Mouse (Mus musculus): ENCODE results near the gene Cwc22.

Gene Cwc22

GRCm38 (mm10) chr2:77925997-77926396 lies 20.2 kb downstream of the Cwc22 start:
- DNase-seq (ENCODE audit: inconsistent ontology term), result no peak

- no peak for DNase-seq (ENCODE audit: inconsistent ontology term)
Observed at GRCm38 (mm10) chr2:77925187-77925924, 20.8 kb downstream of the Cwc22 start.

- DNase-seq (ENCODE audit: inconsistent ontology term), result no peak
Observed at GRCm38 (mm10) chr2:77924003-77924402, 22.2 kb downstream of the Cwc22 start.

- DNase-seq (ENCODE audit: inconsistent ontology term), result no peak
Observed at GRCm38 (mm10) chr2:77923182-77923581, 23.0 kb downstream of the Cwc22 start.

GRCm38 (mm10) chr2:77921307-77921706 lies 24.9 kb downstream of the Cwc22 start:
- no peak for DNase-seq (ENCODE audit: inconsistent ontology term)

GRCm38 (mm10) chr2:77920621-77921020 lies 25.6 kb downstream of the Cwc22 start:
- DNase-seq (ENCODE audit: inconsistent ontology term), result no peak

GRCm38 (mm10) chr2:77918474-77918873 lies 27.7 kb downstream of the Cwc22 start:
- no peak for DNase-seq (ENCODE audit: inconsistent ontology term)

- DNase-seq (ENCODE audit: inconsistent ontology term), result no peak
Observed at GRCm38 (mm10) chr2:77918006-77918405, 28.2 kb downstream of the Cwc22 start.

GRCm38 (mm10) chr2:77917360-77917734 lies 28.8 kb downstream of the Cwc22 start:
- DNase-seq (ENCODE audit: inconsistent ontology term), result no peak

GRCm38 (mm10) chr2:77916586-77917359 lies 29.4 kb downstream of the Cwc22 start:
- no peak for DNase-seq (ENCODE audit: inconsistent ontology term)

GRCm38 (mm10) chr2:77915187-77915586 lies 31.0 kb downstream of the Cwc22 start:
- DNase-seq (ENCODE audit: inconsistent ontology term), result no peak

GRCm38 (mm10) chr2:77913628-77914027 lies 32.5 kb downstream of the Cwc22 start:
- DNase-seq (ENCODE audit: inconsistent ontology term), result no peak

GRCm38 (mm10) chr2:77912197-77912596 lies 34.0 kb downstream of the Cwc22 start:
- DNase-seq (ENCODE audit: inconsistent ontology term), result no peak

- no peak for DNase-seq (ENCODE audit: inconsistent ontology term)
Observed at GRCm38 (mm10) chr2:77911452-77911851, 34.7 kb downstream of the Cwc22 start.

- DNase-seq (ENCODE audit: inconsistent ontology term), result no peak
Observed at GRCm38 (mm10) chr2:77910216-77910615, 36.0 kb downstream of the Cwc22 start.

GRCm38 (mm10) chr2:77907164-77907563 lies 39.0 kb downstream of the Cwc22 start:
- DNase-seq (ENCODE audit: inconsistent ontology term), result no peak

GRCm38 (mm10) chr2:77905023-77905422 lies 41.2 kb downstream of the Cwc22 start:
- no peak for DNase-seq (ENCODE audit: inconsistent ontology term)

GRCm38 (mm10) chr2:77904495-77904894 lies 41.7 kb downstream of the Cwc22 start:
- no peak for DNase-seq (ENCODE audit: inconsistent ontology term)

- DNase-seq (ENCODE audit: inconsistent ontology term), result no peak
Observed at GRCm38 (mm10) chr2:77903979-77904378, 42.2 kb downstream of the Cwc22 start.

- DNase-seq (ENCODE audit: inconsistent ontology term), result no peak
Observed at GRCm38 (mm10) chr2:77903098-77903497, 43.1 kb downstream of the Cwc22 start.

- DNase-seq (ENCODE audit: inconsistent ontology term), result no peak
Observed at GRCm38 (mm10) chr2:77901269-77901668, 44.9 kb downstream of the Cwc22 start.

- DNase-seq (ENCODE audit: inconsistent ontology term), result no peak
Observed at GRCm38 (mm10) chr2:77900741-77901140, 45.4 kb downstream of the Cwc22 start.

- no peak for DNase-seq (ENCODE audit: inconsistent ontology term)
Observed at GRCm38 (mm10) chr2:77900111-77900510, 46.1 kb downstream of the Cwc22 start.
